Mouse (Mus musculus) urinary bladder, postnatal 4 days (tissue): ENCODE measurements around the gene Hes7.
"Not testable (repeated sequence)": the region's sequence is repeated elsewhere in the genome, so short reads cannot be mapped to it uniquely, and the experiment has no call there.

Source experiments
- DNase-seq, 2 experiments: peaks; one replicate each; pipeline ENCODE4 v3.0.0; 2021 to 2022; ENCODE audit warnings: low spot score in 2 of 2

Gene Hes7

GRCm38 (mm10) chr11:69088103-69088855 is 31.9 kb upstream of the Hes7 start, which contains the start of gene Vamp2:
Gene Vamp2, plus strand, starts transcription at chr11:69088490.
- DNase-seq = peak; percentile 85 to 90

- DNase-seq = no peak
Observed at GRCm38 (mm10) chr11:69088856-69089615, 31.2 kb upstream of the Hes7 start.

- no peak for DNase-seq
Observed at GRCm38 (mm10) chr11:69089616-69090290, 30.5 kb upstream of the Hes7 start.

GRCm38 (mm10) chr11:69090367-69090766 is 29.8 kb upstream of the Hes7 start:
- no peak for DNase-seq

DNA sequence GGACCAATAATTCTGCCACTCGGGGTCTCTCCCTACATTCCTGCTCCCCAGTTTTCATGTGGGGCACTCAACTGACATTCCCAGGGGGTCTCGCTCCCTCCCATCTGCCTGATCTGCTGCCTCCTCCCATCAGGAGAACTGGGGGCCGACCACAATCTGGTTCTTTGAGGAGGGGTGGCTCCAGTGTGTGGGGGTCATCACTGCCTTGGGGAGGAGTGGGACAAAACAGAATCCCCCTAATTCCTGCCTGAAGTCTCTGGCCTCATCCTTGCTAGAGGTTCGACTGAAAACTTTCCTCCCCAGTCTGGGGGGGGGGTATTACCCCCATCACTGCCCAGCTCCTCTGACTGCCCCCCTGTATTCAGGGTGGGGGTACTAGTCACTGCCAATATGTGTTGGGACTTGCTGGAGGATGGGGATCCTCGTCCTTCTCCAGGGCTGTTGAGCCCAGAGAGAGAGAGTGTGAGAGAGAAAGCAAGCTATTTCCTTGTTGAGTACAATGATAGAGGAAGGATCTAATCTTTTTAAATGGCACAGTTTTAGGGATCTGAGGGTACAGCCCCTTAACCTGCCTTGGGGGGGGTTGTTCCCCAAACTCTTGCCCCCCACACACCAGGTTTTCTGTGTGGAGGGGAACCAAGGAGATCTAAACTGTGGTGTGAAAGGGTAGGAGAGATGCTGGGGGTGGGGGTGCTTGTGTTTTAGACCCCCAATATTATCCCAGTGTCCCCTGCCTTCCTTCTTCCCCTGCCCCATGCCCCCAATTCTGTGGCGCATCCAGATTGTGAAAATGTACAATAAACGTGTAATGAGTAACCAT is 28.4 kb upstream of the Hes7 start:
- no peak for DNase-seq

GRCm38 (mm10) chr11:69092386-69092751 is 27.8 kb upstream of the Hes7 start:
- peak; percentile 66 to 89 for DNase-seq

- DNase-seq = no peak
Observed at GRCm38 (mm10) chr11:69092871-69093270, 27.3 kb upstream of the Hes7 start.

GRCm38 (mm10) chr11:69093856-69094255 is 26.3 kb upstream of the Hes7 start:
- not testable (repeated sequence) for DNase-seq

DNA sequence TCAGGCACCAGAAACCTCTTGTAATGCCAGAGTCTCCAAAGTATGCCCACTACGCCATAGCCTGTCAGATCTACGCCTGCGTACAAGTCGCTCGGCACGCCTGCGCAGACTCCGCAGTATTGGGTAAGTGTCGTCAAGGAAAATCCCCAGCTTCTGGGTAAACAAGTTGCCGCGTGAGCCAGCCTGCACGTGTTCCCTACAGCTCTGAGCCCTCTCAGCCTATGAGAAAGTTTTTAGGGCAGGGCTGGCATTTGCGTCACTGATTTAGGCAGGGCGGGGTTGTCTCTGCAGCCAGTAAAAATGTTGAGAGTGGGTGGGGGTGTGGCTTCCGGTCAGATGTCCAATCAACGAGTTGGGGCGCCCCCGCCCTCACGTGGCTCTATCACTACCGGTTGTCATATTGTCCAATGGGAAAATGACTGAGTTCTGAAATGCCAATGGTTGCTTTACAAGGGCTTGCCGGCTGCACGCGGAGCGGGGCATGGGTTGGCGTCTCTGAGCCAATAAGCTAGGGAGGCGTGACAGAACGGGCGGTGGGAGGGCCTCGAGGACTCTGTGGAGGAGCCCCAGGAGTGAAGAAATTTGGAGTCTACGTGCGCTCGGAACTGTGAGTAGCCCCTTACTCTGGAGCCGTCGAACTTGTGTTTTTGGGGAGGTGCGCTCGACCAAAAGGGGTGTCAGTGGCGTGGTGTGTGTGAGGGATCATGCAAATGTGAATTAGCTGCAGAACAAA is 25.3 kb upstream of the Hes7 start, which contains the start of gene Per1:
TSS of gene Per1 (plus strand) at position 521 of the 733 bp plus-strand sequence.
- DNase-seq = peak; percentile 98 to 99

DNA sequence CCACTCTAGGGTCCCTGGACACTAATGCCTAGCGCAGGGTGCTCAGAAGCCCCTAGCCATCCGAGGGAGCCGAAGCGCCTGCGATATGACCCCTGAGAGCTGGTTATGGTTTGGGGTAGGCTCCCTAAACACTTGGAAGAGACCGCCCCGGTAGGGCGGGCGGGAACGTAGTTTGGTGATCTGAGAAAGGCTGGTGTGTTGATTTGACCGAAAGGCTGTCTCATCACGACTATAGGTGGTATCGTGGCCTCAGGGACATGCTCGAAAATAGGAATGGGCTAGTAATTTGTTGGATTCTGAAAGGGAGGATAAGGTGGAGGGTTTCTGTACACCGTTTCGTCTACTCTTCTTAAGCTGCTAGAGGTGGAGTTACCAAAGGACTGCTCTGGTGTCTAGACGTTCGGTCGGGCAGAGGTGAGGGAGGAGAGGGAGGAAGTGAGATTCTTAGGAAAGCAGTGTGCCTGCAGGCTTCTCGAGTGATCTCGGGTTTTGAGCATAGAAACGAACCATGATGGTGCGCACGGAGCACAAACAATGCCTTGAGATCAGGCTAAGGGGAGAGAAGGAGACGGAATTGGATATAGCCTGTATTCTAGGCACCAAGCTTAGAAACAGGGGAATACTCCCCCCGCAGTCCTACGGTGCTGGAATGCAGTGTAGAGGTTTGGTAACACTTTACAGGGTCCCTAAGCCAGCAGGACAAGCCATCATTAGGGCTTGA is 24.5 kb upstream of the Hes7 start:
- no peak for DNase-seq

DNA sequence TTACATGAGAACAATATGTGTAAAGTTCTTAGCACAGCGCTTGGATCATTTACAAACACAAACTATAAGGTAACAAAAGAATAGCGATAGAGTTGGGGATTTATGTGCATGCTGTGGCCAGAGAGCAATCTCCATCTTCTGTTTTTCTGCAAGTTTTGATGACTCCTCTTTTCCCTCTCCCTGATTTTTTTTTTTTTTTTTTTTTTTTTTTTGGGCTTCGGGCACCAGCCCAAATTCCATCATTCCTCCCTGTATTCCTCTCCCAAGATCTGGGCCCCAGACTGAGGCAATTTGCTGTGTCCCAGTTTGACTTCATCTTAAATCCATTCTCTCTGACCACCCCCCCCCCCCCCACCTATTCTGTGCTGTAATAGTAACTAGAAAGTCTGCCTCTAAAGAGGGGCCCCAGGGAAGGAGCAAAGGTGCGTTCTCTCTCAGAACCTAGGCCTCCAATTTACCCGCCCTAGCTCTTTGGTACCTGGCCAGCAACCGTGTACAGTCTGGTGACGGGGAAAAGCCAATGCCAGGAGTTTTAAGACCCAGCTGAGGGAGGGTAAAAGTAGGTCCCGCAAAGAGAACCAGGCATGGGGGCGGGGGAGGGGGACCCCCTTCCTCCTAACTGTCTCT is 23.7 kb upstream of the Hes7 start:
- no peak for DNase-seq

GRCm38 (mm10) chr11:69096987-69097900 is 23.0 kb upstream of the Hes7 start:
- DNase-seq = peak; percentile 99 to 100

DNA sequence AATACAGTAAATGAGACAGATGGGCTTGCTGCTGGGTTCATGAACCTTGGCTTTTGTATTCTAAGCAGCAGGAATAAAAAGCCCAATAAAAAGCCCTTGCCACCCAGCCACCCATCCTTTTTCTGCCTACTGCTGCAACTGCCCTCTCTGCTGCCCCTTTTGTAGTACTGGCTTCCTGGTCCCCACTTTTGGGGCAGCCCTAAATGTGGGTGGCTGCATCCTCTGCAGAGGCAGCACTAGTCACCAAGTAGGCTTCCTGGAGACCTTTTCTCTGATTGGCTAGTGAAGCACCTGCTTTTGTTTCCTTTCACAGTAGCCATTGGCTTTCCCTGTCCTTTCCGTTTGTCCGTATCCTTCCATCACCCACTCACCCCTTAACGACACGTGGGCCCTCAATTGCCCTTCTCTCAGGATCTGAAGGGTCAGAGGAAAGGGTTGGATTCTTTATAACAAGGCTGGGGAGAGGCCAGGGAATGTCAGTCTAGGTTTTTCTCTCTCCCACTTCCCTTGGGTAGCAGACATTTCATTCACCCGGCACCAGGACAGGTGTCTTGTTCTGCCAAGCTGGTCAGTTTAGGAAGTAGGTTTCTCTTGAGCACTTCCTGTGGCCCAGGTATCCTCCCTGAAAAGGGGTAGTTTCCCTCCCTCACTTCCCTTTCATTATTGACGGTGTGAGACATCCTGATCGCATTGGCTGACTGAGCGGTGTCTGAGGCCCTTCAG is 22.0 kb upstream of the Hes7 start:
- no peak for DNase-seq

DNA sequence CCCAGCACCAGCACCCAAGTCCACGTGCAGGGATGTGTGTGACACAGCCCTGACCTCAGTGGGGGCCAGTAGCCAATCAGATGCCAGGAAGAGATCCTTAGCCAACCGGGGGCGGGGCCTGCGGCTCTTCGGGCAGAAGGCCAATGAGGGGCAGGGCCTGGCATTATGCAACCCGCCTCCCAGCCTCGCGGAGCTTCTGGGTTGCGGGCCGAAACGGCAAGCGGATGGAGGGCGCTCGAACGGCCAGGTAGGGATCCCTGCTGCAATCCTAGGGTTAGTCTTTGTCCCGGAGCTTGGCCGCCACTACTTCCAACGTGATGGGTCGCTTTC is 21.5 kb upstream of the Hes7 start:
- peak; percentile 93 to 95 for DNase-seq

DNA sequence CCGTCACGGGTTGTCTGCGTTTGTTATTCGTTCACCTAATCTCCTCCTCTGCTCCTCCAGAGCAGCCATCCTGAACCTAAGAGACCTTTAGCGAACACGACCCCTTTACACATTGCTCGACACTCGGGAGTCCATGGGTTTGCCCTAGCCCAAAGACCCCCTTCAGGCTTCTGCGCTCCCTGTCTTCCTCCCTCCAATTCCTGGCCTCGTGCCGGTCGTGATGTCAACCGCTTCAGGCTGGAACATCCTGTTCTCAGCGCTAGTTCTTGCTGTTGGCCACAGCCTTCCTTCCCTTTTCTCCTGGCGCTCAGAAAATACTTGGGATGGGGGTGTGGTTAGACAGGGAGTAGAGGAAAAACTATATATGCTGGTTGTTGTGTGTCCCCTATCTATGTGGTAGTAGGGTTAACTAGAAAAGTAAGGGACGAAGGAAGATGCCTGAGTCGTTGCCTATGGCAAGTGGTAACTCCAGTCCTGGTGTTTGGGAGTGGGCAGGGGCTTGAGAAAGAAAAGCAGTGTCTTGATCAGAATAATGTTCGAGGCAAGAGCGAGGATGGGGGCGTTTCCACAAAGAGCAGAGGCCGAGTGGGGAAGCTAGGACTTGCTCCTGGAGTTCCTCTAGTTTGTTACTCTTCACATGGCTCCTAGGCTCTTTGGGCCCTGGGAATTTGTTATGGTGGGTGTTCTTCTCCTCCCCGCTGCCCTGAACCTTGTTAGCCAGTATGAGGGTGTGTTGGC is 20.9 kb upstream of the Hes7 start:
- peak; percentile 80 to 81 for DNase-seq

DNA sequence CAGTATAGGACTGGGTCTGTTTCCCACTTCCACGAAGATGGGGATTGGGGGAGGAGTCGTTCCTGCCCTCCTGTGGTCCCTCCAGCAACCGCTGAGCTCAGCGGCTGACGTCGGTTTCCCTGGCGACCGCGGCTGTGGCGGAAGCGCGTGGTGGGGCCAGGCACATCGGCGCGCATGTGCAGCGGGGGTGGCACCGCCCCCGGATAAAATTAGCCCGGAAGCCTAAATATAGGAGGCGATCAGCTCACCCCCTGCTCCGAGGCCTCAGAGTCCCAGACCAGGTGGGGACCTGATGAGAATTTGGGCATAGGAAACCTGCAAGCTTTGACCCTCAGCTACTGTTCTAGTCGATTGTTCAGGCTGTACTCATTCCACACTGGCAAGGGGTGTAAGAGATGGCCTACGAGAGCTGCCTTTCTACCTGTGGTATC is 20.3 kb upstream of the Hes7 start:
- peak; percentile 84 to 92 for DNase-seq

GRCm38 (mm10) chr11:69100639-69101360 is 19.4 kb upstream of the Hes7 start:
- DNase-seq = no peak
